Mouse (Mus musculus): ENCODE results near the gene Myf6. TPM values are rescaled to one million over a fixed set of nuclear protein-coding genes. Genes with fewer than 3 reads are reported as not detected.

Gene Myf6
- 0.23 and 0.44 TPM in 2 replicates for polyA plus RNA-seq (2014; fragmentation: Nextera tagmentation; extraction: Ambion mirVana)

DNA sequence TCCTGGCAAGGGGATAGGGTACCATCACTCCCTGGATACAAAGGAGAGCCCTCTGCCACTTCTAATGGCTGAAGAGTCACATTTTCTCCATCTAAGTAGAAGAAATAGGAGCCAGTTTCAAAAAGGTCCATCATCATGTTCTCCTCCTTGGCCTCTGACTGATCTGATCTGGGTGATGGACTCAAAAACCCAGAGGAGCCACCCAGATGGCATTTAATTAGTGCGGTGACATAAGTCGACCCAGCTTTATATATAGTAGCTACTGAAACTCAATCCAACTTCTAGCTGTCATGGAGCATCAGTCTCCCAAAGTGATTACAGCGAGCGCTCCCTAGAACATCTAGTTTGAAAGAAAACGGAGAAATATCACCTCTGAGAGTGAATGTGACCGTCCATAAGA lies at the start of gene Myf6:
Gene Myf6, minus strand, starts transcription at position 170 of the 400 bp plus-strand sequence.
- H3K27me3 ChIP-seq (ENCODE audit: control insufficient read depth, insufficient read depth, low read length): no peaks in the 10 kb centered on the region

GRCm38 (mm10) chr10:107543026-107543425 lies 48.5 kb upstream of the Myf6 start:
- Histone ChIP-seq H3K27me3 (ENCODE audit: control insufficient read depth, insufficient read depth, low read length) (no peaks in the 10 kb centered on the region), H3K4me1 (ENCODE audit: control insufficient read depth, insufficient read depth, low read length) (no peaks in the 10 kb centered on the region), H3K4me2 (ENCODE audit: low read depth, severe bottlenecking) (no peak overlapping the region), H3K9me3 (ENCODE audit: control insufficient read depth, low read length) (no peaks in the 10 kb centered on the region), H3K4me3 (ENCODE audit: low read depth, low read length) (no peak overlapping the region), H3K27ac (replicated peaks; ENCODE audit: low read depth, low read length) (no peak overlapping the region), H3K36me3 (ENCODE audit: control insufficient read depth, insufficient read depth, low read length) (no peaks in the 10 kb centered on the region), H3K9ac (ENCODE audit: low read length) (no peak overlapping the region)
- no peak for DNase-seq (ENCODE audit: low spot score)
- ATAC-seq (ENCODE audit: insufficient number of reproducible peaks, low FRiP score, low TSS enrichment, low read depth): peak; percentile 70; the same call in 1 of the 2 replicates
- WGBS: 24% methylated on average over 1 of the region's 1 CpGs

More for the DNA sequence above, at the start of gene Myf6:
- ATAC-seq (ENCODE audit: insufficient number of reproducible peaks, low FRiP score, low TSS enrichment, low read depth): no peak
- peak within 1 kb of the TSS; percentile 36; the same call in 1 of the 2 replicates for H3K4me2 ChIP-seq (ENCODE audit: low read depth, severe bottlenecking)
- H3K9me3 ChIP-seq (ENCODE audit: control insufficient read depth, low read length): no peaks in the 10 kb centered on the region
- H3K27ac ChIP-seq (replicated peaks; ENCODE audit: low read depth, low read length): no peak within 1 kb of the TSS
- DNase-seq (ENCODE audit: low spot score): no peak
- WGBS: 81% methylated on average over 6 of the region's 6 CpGs
- no peak within 1 kb of the TSS for H3K4me3 ChIP-seq (ENCODE audit: low read depth, low read length)
- no peak within 1 kb of the TSS for H3K9ac ChIP-seq (ENCODE audit: low read length)
- no peaks in the 10 kb centered on the region for H3K36me3 ChIP-seq (ENCODE audit: control insufficient read depth, insufficient read depth, low read length)
- H3K4me1 ChIP-seq (ENCODE audit: control insufficient read depth, insufficient read depth, low read length): 0 out of 2 replicates have a peak, but pooled peaks cover 6% of the 10 kb centered on the region

DNA sequence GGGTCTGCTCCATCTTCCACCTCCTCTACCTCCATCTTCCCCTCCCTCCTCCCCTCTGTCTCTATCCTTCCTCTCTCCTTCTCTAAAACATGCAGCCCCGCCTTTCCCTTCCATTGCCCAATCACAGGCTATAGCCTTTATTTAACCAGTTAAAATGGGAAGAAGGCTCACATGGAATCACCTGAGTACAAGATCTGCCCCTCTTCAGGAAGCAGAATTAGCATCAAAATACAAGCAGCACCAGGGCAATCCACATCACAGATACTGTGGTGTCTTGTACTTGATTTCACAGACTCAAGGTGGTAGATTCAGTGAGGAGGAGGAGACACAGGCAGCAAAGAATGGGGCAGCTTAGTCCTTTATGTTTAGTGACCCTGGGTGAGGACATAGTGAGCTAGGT lies 34.2 kb upstream of the Myf6 start:
- H3K27ac ChIP-seq (replicated peaks; ENCODE audit: low read depth, low read length): no peak overlapping the region
- H3K4me1 ChIP-seq (ENCODE audit: control insufficient read depth, insufficient read depth, low read length): no peaks in the 10 kb centered on the region
- no peak overlapping the region for H3K4me2 ChIP-seq (ENCODE audit: low read depth, severe bottlenecking)
- H3K27me3 ChIP-seq (ENCODE audit: control insufficient read depth, insufficient read depth, low read length): no peaks in the 10 kb centered on the region
- DNase-seq (ENCODE audit: low spot score) (no peak), ATAC-seq (ENCODE audit: insufficient number of reproducible peaks, low FRiP score, low TSS enrichment, low read depth) (no peak)
- no peak overlapping the region for H3K4me3 ChIP-seq (ENCODE audit: low read depth, low read length)
- no peak overlapping the region for H3K9ac ChIP-seq (ENCODE audit: low read length)
- H3K9me3 ChIP-seq (ENCODE audit: control insufficient read depth, low read length): no peaks in the 10 kb centered on the region
- no peaks in the 10 kb centered on the region for H3K36me3 ChIP-seq (ENCODE audit: control insufficient read depth, insufficient read depth, low read length)
- 79% methylated on average over 1 of the region's 1 CpGs for WGBS

DNA sequence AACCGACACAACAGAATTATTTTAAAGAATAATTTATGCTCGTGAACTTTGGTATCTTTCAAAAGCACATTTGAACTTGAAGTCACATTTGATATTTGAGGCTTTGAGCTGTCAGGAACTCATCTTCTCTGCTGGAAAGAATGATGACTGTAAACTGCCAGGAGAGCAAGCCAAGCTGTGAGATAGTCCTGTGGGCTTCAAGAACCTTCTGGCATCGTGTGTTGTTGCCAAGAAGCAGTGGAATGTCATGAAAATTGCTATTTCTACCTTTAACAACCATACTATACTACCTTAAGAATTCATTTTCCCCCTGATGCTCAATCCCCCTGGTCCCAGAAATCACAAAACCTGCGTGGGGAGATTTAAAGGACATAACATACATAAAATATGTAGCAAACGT lies 24.7 kb upstream of the Myf6 start:
- no peak overlapping the region for H3K9ac ChIP-seq (ENCODE audit: low read length)
- no peaks in the 10 kb centered on the region for H3K9me3 ChIP-seq (ENCODE audit: control insufficient read depth, low read length)
- no peak overlapping the region for H3K4me2 ChIP-seq (ENCODE audit: low read depth, severe bottlenecking)
- H3K27ac ChIP-seq (replicated peaks; ENCODE audit: low read depth, low read length): no peak overlapping the region
- no peak for ATAC-seq (ENCODE audit: insufficient number of reproducible peaks, low FRiP score, low TSS enrichment, low read depth)
- no peaks in the 10 kb centered on the region for H3K27me3 ChIP-seq (ENCODE audit: control insufficient read depth, insufficient read depth, low read length)
- no peak overlapping the region for H3K4me3 ChIP-seq (ENCODE audit: low read depth, low read length)
- no peaks in the 10 kb centered on the region for H3K4me1 ChIP-seq (ENCODE audit: control insufficient read depth, insufficient read depth, low read length)
- WGBS: 85% methylated on average over 5 of the region's 5 CpGs
- H3K36me3 ChIP-seq (ENCODE audit: control insufficient read depth, insufficient read depth, low read length): no peaks in the 10 kb centered on the region
- DNase-seq (ENCODE audit: low spot score): no peak

DNA sequence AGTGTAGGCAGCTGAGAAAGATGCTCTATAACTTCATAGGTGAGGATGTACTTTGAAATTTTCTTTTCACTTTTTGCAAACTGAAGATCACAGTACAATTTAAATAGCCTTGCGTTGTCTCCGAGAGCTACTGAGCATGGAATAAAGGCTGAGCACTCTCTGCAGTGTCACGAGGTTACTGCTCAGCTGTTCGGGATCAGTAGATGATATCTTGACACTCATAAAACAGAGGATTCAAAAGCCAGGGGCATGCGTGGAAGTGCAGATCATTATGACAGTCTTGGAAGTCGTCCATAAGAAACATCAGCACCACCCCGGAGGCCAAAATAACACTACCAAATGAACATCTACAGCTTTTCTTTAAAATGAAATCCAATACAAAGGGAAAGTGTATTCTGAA lies 22.1 kb upstream of the Myf6 start:
- DNase-seq (ENCODE audit: low spot score): no peak
- Histone ChIP-seq H3K4me2 (ENCODE audit: low read depth, severe bottlenecking) (no peak overlapping the region), H3K36me3 (ENCODE audit: control insufficient read depth, insufficient read depth, low read length) (no peaks in the 10 kb centered on the region), H3K4me1 (ENCODE audit: control insufficient read depth, insufficient read depth, low read length) (no peaks in the 10 kb centered on the region), H3K9ac (ENCODE audit: low read length) (no peak overlapping the region), H3K27ac (replicated peaks; ENCODE audit: low read depth, low read length) (no peak overlapping the region), H3K9me3 (ENCODE audit: control insufficient read depth, low read length) (no peaks in the 10 kb centered on the region), H3K4me3 (ENCODE audit: low read depth, low read length) (no peak overlapping the region), H3K27me3 (ENCODE audit: control insufficient read depth, insufficient read depth, low read length) (no peaks in the 10 kb centered on the region)
- WGBS: 86% methylated on average over 7 of the region's 7 CpGs
- ATAC-seq (ENCODE audit: insufficient number of reproducible peaks, low FRiP score, low TSS enrichment, low read depth): no peak

DNA sequence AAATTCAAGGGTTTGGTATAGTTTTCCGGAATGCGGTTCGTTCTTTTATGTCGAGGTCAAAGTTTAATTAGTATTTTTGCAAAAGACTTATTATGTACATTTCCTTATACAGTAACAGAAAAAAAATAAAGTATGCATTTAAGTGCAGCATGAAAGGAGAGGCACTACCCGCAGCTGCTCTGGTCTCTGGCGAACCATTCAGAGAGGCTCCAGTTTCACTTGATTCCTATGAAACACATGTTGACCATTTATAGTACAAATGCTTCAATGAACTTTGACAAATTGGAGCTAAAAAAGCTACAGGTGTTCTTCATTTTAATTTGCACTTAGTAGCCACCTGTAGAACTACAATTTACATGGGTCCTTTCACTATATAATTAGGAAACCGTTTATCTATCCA lies 20.2 kb upstream of the Myf6 start:
- no peak overlapping the region for H3K27ac ChIP-seq (replicated peaks; ENCODE audit: low read depth, low read length)
- H3K4me3 ChIP-seq (ENCODE audit: low read depth, low read length): no peak overlapping the region
- no peaks in the 10 kb centered on the region for H3K27me3 ChIP-seq (ENCODE audit: control insufficient read depth, insufficient read depth, low read length)
- 52% methylated on average over 7 of the region's 7 CpGs for WGBS
- ATAC-seq (ENCODE audit: insufficient number of reproducible peaks, low FRiP score, low TSS enrichment, low read depth) (no peak), DNase-seq (ENCODE audit: low spot score) (no peak)
- H3K4me2 ChIP-seq (ENCODE audit: low read depth, severe bottlenecking): no peak overlapping the region
- H3K9me3 ChIP-seq (ENCODE audit: control insufficient read depth, low read length): no peaks in the 10 kb centered on the region
- H3K9ac ChIP-seq (ENCODE audit: low read length): no peak overlapping the region
- no peaks in the 10 kb centered on the region for H3K4me1 ChIP-seq (ENCODE audit: control insufficient read depth, insufficient read depth, low read length)
- no peaks in the 10 kb centered on the region for H3K36me3 ChIP-seq (ENCODE audit: control insufficient read depth, insufficient read depth, low read length)

- no peak overlapping the region for H3K9ac ChIP-seq (ENCODE audit: low read length)
These were observed 11.9 kb upstream of the Myf6 start for GRCm38 (mm10) chr10:107506397-107506796.

DNA sequence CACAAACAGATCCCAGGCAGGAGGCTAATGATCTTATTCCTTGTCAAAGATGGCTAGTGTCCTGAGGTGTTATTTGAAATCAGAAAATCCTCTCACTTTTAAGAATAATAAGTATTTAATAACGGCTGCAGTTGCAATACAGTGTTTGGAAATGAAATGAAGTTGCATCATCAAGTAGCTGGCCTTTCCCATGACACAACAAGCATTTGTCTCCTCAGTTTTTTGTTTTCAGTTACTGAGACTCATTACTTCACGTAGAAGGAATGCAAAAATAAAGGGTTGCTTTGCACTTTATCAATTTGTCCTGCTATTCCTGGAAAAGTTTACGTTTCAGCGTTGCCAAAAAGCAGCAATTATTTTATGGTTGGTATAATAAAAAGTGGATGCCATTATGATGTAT lies 8.9 kb upstream of the Myf6 start:
- DNase-seq (ENCODE audit: low spot score): no peak
- ATAC-seq (ENCODE audit: insufficient number of reproducible peaks, low FRiP score, low TSS enrichment, low read depth): no peak
- H3K9me3 ChIP-seq (ENCODE audit: control insufficient read depth, low read length): no peaks in the 10 kb centered on the region

More at GRCm38 (mm10) chr10:107506397-107506796, 11.9 kb upstream of the Myf6 start:
- H3K36me3 ChIP-seq (ENCODE audit: control insufficient read depth, insufficient read depth, low read length): no peaks in the 10 kb centered on the region
- DNase-seq (ENCODE audit: low spot score) (no peak), ATAC-seq (ENCODE audit: insufficient number of reproducible peaks, low FRiP score, low TSS enrichment, low read depth) (no peak)
- no peaks in the 10 kb centered on the region for H3K9me3 ChIP-seq (ENCODE audit: control insufficient read depth, low read length)
- no peaks in the 10 kb centered on the region for H3K27me3 ChIP-seq (ENCODE audit: control insufficient read depth, insufficient read depth, low read length)
- H3K4me2 ChIP-seq (ENCODE audit: low read depth, severe bottlenecking): no peak overlapping the region
- H3K4me3 ChIP-seq (ENCODE audit: low read depth, low read length): no peak overlapping the region
- H3K27ac ChIP-seq (replicated peaks; ENCODE audit: low read depth, low read length): no peak overlapping the region
- H3K4me1 ChIP-seq (ENCODE audit: control insufficient read depth, insufficient read depth, low read length): no peaks in the 10 kb centered on the region
- WGBS: 77% methylated on average over 2 of the region's 2 CpGs

DNA sequence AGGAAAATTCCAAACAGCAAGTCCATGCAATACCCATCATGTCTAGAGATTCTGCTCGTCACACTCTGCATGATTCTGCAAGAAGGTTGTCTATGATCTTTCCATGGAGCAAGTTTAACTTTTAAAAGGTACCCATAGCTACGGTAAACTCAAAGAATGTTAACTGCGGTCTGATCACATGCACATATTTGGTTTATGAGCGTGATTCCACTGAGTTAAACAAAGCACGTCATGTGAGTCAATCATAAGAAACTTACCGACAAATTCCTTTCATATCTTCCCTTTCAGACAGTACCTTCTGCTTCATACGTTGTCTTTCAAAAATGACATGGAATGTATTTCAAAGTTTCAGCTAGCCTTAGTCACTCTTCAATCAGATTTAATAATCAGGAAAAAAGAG lies 7.7 kb upstream of the Myf6 start:
- Histone ChIP-seq H3K4me3 (ENCODE audit: low read depth, low read length) (no peak overlapping the region), H3K9me3 (ENCODE audit: control insufficient read depth, low read length) (no peaks in the 10 kb centered on the region)
- 91% methylated on average over 7 of the region's 7 CpGs for WGBS

More for the DNA sequence above, 8.9 kb upstream of the Myf6 start:
- H3K27me3 ChIP-seq (ENCODE audit: control insufficient read depth, insufficient read depth, low read length): no peaks in the 10 kb centered on the region
- no peak overlapping the region for H3K27ac ChIP-seq (replicated peaks; ENCODE audit: low read depth, low read length)
- 85% methylated on average over 4 of the region's 4 CpGs for WGBS
- no peak overlapping the region for H3K9ac ChIP-seq (ENCODE audit: low read length)
- no peak overlapping the region for H3K4me2 ChIP-seq (ENCODE audit: low read depth, severe bottlenecking)
- H3K36me3 ChIP-seq (ENCODE audit: control insufficient read depth, insufficient read depth, low read length): no peaks in the 10 kb centered on the region
- H3K4me3 ChIP-seq (ENCODE audit: low read depth, low read length): no peak overlapping the region
- no peaks in the 10 kb centered on the region for H3K4me1 ChIP-seq (ENCODE audit: control insufficient read depth, insufficient read depth, low read length)

More for the DNA sequence above, 7.7 kb upstream of the Myf6 start:
- H3K36me3 ChIP-seq (ENCODE audit: control insufficient read depth, insufficient read depth, low read length): no peaks in the 10 kb centered on the region
- DNase-seq (ENCODE audit: low spot score): no peak
- H3K4me1 ChIP-seq (ENCODE audit: control insufficient read depth, insufficient read depth, low read length): no peaks in the 10 kb centered on the region
- no peak overlapping the region for H3K27ac ChIP-seq (replicated peaks; ENCODE audit: low read depth, low read length)
- H3K4me2 ChIP-seq (ENCODE audit: low read depth, severe bottlenecking): no peak overlapping the region
- no peak overlapping the region for H3K9ac ChIP-seq (ENCODE audit: low read length)
- no peak for ATAC-seq (ENCODE audit: insufficient number of reproducible peaks, low FRiP score, low TSS enrichment, low read depth)
- H3K27me3 ChIP-seq (ENCODE audit: control insufficient read depth, insufficient read depth, low read length): no peaks in the 10 kb centered on the region

Data from limb, embryonic 11.5 days (tissue).